Comparison of ENCODE assay signal across 8 mouse cellular contexts in genomic region chr9:114400588-114400948, GRCm38 (mm10). TPM values are rescaled to one million over a fixed set of nuclear protein-coding genes. Genes with fewer than 3 reads are reported as not detected.
DNase-seq lines count a peak whose midpoint lies in the region; ATAC-seq and TF ChIP-seq lines count a peak whose summit lies in the region.

No protein-coding gene starts in this region.

- no peaks in the 10 kb centered on the region for H3K9me3 ChIP-seq in neural tube, embryonic 11.5 days (ENCODE audit: control insufficient read depth, low read length)
- no peaks in the 10 kb centered on the region for H3K9me3 ChIP-seq in limb, embryonic 12.5 days
- 0 out of 2 replicates have a peak, but pooled peaks cover 4% of the 10 kb centered on the region for H3K9me3 ChIP-seq in stomach, embryonic 14.5 days (ENCODE audit: control insufficient read depth, low read depth, low read length)

- peaks cover 8% of the 10 kb centered on the region for H3K36me3 ChIP-seq in neural tube, embryonic 11.5 days (ENCODE audit: control insufficient read depth, insufficient read depth, low read length)
- H3K36me3 ChIP-seq in limb, embryonic 12.5 days, result peaks cover 16% of the 10 kb centered on the region
- H3K36me3 ChIP-seq in stomach, embryonic 14.5 days (ENCODE audit: control insufficient read depth, insufficient read depth, low read length), result peaks cover 6% of the 10 kb centered on the region; the same call in 1 of the 2 replicates

- peak overlapping the region; percentile 90 for H3K4me2 ChIP-seq in neural tube, embryonic 11.5 days (ENCODE audit: low read depth)
- H3K4me2 ChIP-seq in limb, embryonic 12.5 days, result peak overlapping the region; percentile 82
- peak overlapping the region; percentile 85 for H3K4me2 ChIP-seq in stomach, embryonic 14.5 days (replicated peaks; ENCODE audit: low read depth, low read length)

- ATAC-seq in neural tube, embryonic 11.5 days (ENCODE audit: insufficient read depth, low FRiP score, low TSS enrichment), result no peak; the same call in 1 of the 2 replicates
- no peak; the same call in 1 of the 2 replicates for ATAC-seq in limb, embryonic 12.5 days (ENCODE audit: insufficient number of reproducible peaks, insufficient read depth, low FRiP score, low TSS enrichment, low read depth)
- no peak; the same call in none of the 2 replicates for ATAC-seq in stomach, embryonic 14.5 days (ENCODE audit: insufficient number of reproducible peaks, insufficient read depth, low FRiP score, low read depth)

- peak overlapping the region; percentile 70 for H3K4me3 ChIP-seq in cerebellum, adult 2 months (replicated peaks; ENCODE audit: insufficient read depth, low read depth, low read length)
- peak overlapping the region; percentile 85 for H3K4me3 ChIP-seq in neural tube, embryonic 11.5 days (ENCODE audit: low read depth, low read length)
- H3K4me3 ChIP-seq in limb, embryonic 12.5 days (replicated peaks), result peak overlapping the region; percentile 84
- peak overlapping the region; percentile 88 for H3K4me3 ChIP-seq in stomach, embryonic 14.5 days (ENCODE audit: low read depth, low read length)

- no peak for DNase-seq in cerebellum, adult 2 months
- no peak for DNase-seq in cerebellum, postnatal 14 days
- DNase-seq in neural tube, embryonic 11.5 days (ENCODE audit: low spot score), result no peak
- no peak for DNase-seq in neural tube, embryonic 10.5 days (ENCODE audit: extremely low spot score, low spot score)
- no peak for DNase-seq in cerebellum, postnatal 4 days (ENCODE audit: low spot score in 2 of 2)
- no peak for DNase-seq in testis, postnatal 14 days (ENCODE audit: low spot score)

- WGBS in cerebellum, adult 2 months, result 29% methylated on average over 5 of the region's 5 CpGs
- 26% methylated on average over 5 of the region's 5 CpGs for WGBS in neural tube, embryonic 11.5 days
- 21% methylated on average over 5 of the region's 5 CpGs for WGBS in limb, embryonic 12.5 days
- 20% methylated on average over 5 of the region's 5 CpGs for WGBS in stomach, embryonic 14.5 days

- no peaks in the 10 kb centered on the region; the same call in 1 of the 2 replicates for H3K4me1 ChIP-seq in cerebellum, adult 2 months (ENCODE audit: control insufficient read depth, insufficient read depth, low read length)
- H3K4me1 ChIP-seq in neural tube, embryonic 11.5 days (ENCODE audit: control insufficient read depth, insufficient read depth, low read length), result peaks cover 8% of the 10 kb centered on the region; the same call in 1 of the 2 replicates
- H3K4me1 ChIP-seq in limb, embryonic 12.5 days (replicated peaks), result peaks cover 11% of the 10 kb centered on the region
- H3K4me1 ChIP-seq in stomach, embryonic 14.5 days (ENCODE audit: control insufficient read depth, insufficient read depth, low read length), result peaks cover 12% of the 10 kb centered on the region

- no peak for TF ChIP-seq POLR2A in cerebellum, adult 2 months (IDR thresholded peaks at IDR 0.05; ENCODE audit: borderline replicate concordance, insufficient read depth, low read length)

- no peaks in the 10 kb centered on the region for H3K27me3 ChIP-seq in cerebellum, adult 2 months (ENCODE audit: control insufficient read depth, insufficient read depth, low read length)
- H3K27me3 ChIP-seq in neural tube, embryonic 11.5 days (ENCODE audit: control insufficient read depth, insufficient read depth, low read length), result no peaks in the 10 kb centered on the region
- H3K27me3 ChIP-seq in limb, embryonic 12.5 days, result no peaks in the 10 kb centered on the region
- H3K27me3 ChIP-seq in stomach, embryonic 14.5 days (ENCODE audit: control insufficient read depth, insufficient read depth, low read length), result no peaks in the 10 kb centered on the region

- no peak overlapping the region for H3K27ac ChIP-seq in cerebellum, adult 2 months (ENCODE audit: insufficient read depth, low read length)
- H3K27ac ChIP-seq in neural tube, embryonic 11.5 days (ENCODE audit: low read depth, low read length), result peak overlapping the region; percentile 83
- H3K27ac ChIP-seq in limb, embryonic 12.5 days, result peak overlapping the region; percentile 94
- H3K27ac ChIP-seq in stomach, embryonic 14.5 days (ENCODE audit: low read length), result peak overlapping the region; percentile 92

- no peak for TF ChIP-seq CTCF in cerebellum, adult 2 months (IDR thresholded peaks at IDR 0.05; ENCODE audit: borderline replicate concordance, insufficient read depth, low read depth, low read length)

- H3K9ac ChIP-seq in neural tube, embryonic 11.5 days (ENCODE audit: low read length), result peak overlapping the region; percentile 88
- H3K9ac ChIP-seq in limb, embryonic 12.5 days (replicated peaks), result peak overlapping the region; percentile 89
- no peak overlapping the region for H3K9ac ChIP-seq in stomach, embryonic 14.5 days (replicated peaks; ENCODE audit: low read depth, low read length)

RNA-seq across cellular contexts. Expression of gene Glb1, which starts 0.3 kb away (rescaled TPM):
- polyA plus RNA-seq in cerebellum, adult 2 months (2012; rRNA removed), result 22.2 and 23.0 TPM in 2 replicates
- 24.5 and 26.1 TPM in 2 replicates for polyA plus RNA-seq in neural tube, embryonic 11.5 days (2014; fragmentation: Nextera tagmentation; extraction: Ambion mirVana)
- polyA plus RNA-seq in limb, embryonic 12.5 days (2016; fragmentation: Nextera tagmentation; extraction: Ambion mirVana), result 25.0 and 27.2 TPM in 2 replicates
- polyA plus RNA-seq in stomach, embryonic 14.5 days (2014; fragmentation: Nextera tagmentation; extraction: Ambion mirVana), result 52.7 and 53.6 TPM in 2 replicates

RNA-seq across cellular contexts. Expression of gene Tmppe, which starts 0.3 kb away (rescaled TPM):
- polyA plus RNA-seq in cerebellum, adult 2 months (2012; rRNA removed), result 4.1 and 4.5 TPM in 2 replicates
- 3.4 and 4.7 TPM in 2 replicates for polyA plus RNA-seq in neural tube, embryonic 11.5 days (2014; fragmentation: Nextera tagmentation; extraction: Ambion mirVana)
- polyA plus RNA-seq in limb, embryonic 12.5 days (2016; fragmentation: Nextera tagmentation; extraction: Ambion mirVana), result 10.2 and 10.7 TPM in 2 replicates
- polyA plus RNA-seq in stomach, embryonic 14.5 days (2014; fragmentation: Nextera tagmentation; extraction: Ambion mirVana), result 2.4 and 4.4 TPM in 2 replicates

RNA-seq across cellular contexts. Expression of gene Crtap, which starts 10.1 kb away (rescaled TPM):
- 12.9 and 13.1 TPM in 2 replicates for polyA plus RNA-seq in cerebellum, adult 2 months (2012; rRNA removed)
- polyA plus RNA-seq in neural tube, embryonic 11.5 days (2014; fragmentation: Nextera tagmentation; extraction: Ambion mirVana), result 42.1 and 48.3 TPM in 2 replicates
- 89.0 and 92.9 TPM in 2 replicates for polyA plus RNA-seq in limb, embryonic 12.5 days (2016; fragmentation: Nextera tagmentation; extraction: Ambion mirVana)
- 157 and 159 TPM in 2 replicates for polyA plus RNA-seq in stomach, embryonic 14.5 days (2014; fragmentation: Nextera tagmentation; extraction: Ambion mirVana)
